Mouse (Mus musculus) forebrain, embryonic 15.5 days (tissue): ENCODE measurements around the gene Ptpra. TPM values are rescaled to one million over a fixed set of nuclear protein-coding genes. Genes with fewer than 3 reads are reported as not detected.
"Not testable (repeated sequence)": the region's sequence is repeated elsewhere in the genome, so short reads cannot be mapped to it uniquely, and the experiment has no call there.

Experiments
- ATAC-seq: fragments of 200-750 bp; cut with Nextera tagmentation; replicated peaks from 2 replicates; pipeline ENCODE4 v1.8.0; 2017; ENCODE audit warnings: mild to moderate bottlenecking, moderate TSS enrichment, moderate library complexity
- H3K27ac ChIP-seq: fragments of 300-500 bp; sonication (generic); replicated peaks from 2 replicates; pipeline ENCODE4 v1.5.1; 2015; ENCODE audit warnings: mild to moderate bottlenecking, inconsistent platforms
- H3K27me3 ChIP-seq: fragments of 300-500 bp; sonication (generic); 2 replicates; pipeline ENCODE4 v1.6.1; 2015; ENCODE audit warnings: inconsistent platforms
- H3K36me3 ChIP-seq: fragments of 300-500 bp; sonication (generic); 2 replicates; pipeline ENCODE4 v1.6.1; 2015; ENCODE audit warnings: mild to moderate bottlenecking, inconsistent platforms
- H3K4me1 ChIP-seq: fragments of 300-500 bp; sonication (generic); 2 replicates; pipeline ENCODE4 v1.6.1; 2015; ENCODE audit warnings: inconsistent platforms
- H3K4me2 ChIP-seq: fragments of 300-500 bp; sonication (generic); replicated peaks from 2 replicates; pipeline ENCODE4 v1.6.1; 2015; ENCODE audit warnings: mild to moderate bottlenecking, inconsistent platforms
- H3K4me3 ChIP-seq: fragments of 300-500 bp; sonication (generic); 2 replicates; pipeline ENCODE4 v1.5.1; 2015; ENCODE audit warnings: mild to moderate bottlenecking, inconsistent platforms
- H3K9ac ChIP-seq: fragments of 300-500 bp; sonication (generic); replicated peaks from 2 replicates; pipeline ENCODE4 v1.6.1; 2015; ENCODE audit warnings: mild to moderate bottlenecking, inconsistent platforms
- H3K9me3 ChIP-seq: fragments of 300-500 bp; sonication (generic); 2 replicates; pipeline ENCODE4 v1.6.1; 2016; ENCODE audit warnings: inconsistent platforms
- whole genome bisulfite sequencing: fragments of 180-500 bp; shearing (Covaris S2); methylation state at CpG from one replicate; pipeline ENCODE4 v1.1.7; 2015; ENCODE audit warnings: mixed read lengths; 5-methylcytosine and 5-hydroxymethylcytosine counted together
- polyA plus RNA-seq: library from polyadenylated mRNA; unstranded; fragments of >200 nt; fragmentation: Nextera tagmentation; extraction: Ambion mirVana; gene quantifications from 2 replicates; pipeline ENCODE4 v1.2.1, GENCODE M21; 2015

Gene Ptpra
- polyA plus RNA-seq, 1 experiment from 2014 or later, result 160 TPM

DNA sequence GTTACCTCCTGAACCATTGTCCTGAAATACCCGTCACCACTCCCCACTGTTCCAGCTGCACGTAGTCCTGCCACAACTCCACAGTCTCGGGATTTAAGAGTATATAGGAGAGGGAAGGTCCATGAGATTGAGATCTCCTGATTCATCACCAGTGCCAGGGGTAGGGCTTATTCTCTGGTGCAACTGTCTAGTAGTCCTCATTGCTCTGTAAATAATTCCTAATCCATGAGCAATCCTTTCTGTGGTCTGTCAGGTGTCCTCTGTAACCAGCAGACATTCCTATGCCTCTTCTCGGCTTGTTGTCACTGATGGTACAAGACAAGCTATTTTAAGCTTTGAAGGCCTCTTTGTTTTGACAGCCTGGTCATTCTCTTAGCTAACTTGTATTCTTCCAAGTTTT, 46.9 kb downstream of the Ptpra start:
- Histone ChIP-seq H3K9me3 (no peaks in the 10 kb centered on the region), H3K27me3 (no peaks in the 10 kb centered on the region), H3K4me1 (peaks cover 22% of the 10 kb centered on the region), H3K9ac (no peak overlapping the region), H3K27ac (no peak overlapping the region), H3K36me3 (no peaks in the 10 kb centered on the region), H3K4me3 (no peak overlapping the region), H3K4me2 (no peak overlapping the region)
- no peak for ATAC-seq
- 51% methylated on average over 4 of the region's 4 CpGs for WGBS

- no peak overlapping the region for H3K27ac ChIP-seq
- no peak for ATAC-seq
- H3K4me2 ChIP-seq, result no peak overlapping the region
- WGBS, result 76% methylated on average over 3 of the region's 3 CpGs
- H3K4me3 ChIP-seq, result no peak overlapping the region
- no peaks in the 10 kb centered on the region for H3K27me3 ChIP-seq
- H3K36me3 ChIP-seq, result no peaks in the 10 kb centered on the region
- no peak overlapping the region for H3K9ac ChIP-seq
- H3K4me1 ChIP-seq, result peaks cover 18% of the 10 kb centered on the region
- H3K9me3 ChIP-seq, result no peaks in the 10 kb centered on the region
These were observed 49.5 kb downstream of the Ptpra start for GRCm38 (mm10) chr2:130499546-130499945.

GRCm38 (mm10) chr2:130501556-130501955, 51.5 kb downstream of the Ptpra start:
- H3K36me3 ChIP-seq, result peaks cover 8% of the 10 kb centered on the region
- 97% methylated on average over 2 of the region's 2 CpGs for WGBS
- no peak overlapping the region for H3K4me2 ChIP-seq
- H3K27ac ChIP-seq, result no peak overlapping the region
- peaks cover 5% of the 10 kb centered on the region; the same call in 1 of the 2 replicates for H3K4me1 ChIP-seq
- ATAC-seq, result no peak
- H3K9ac ChIP-seq, result no peak overlapping the region
- no peak overlapping the region for H3K4me3 ChIP-seq
- H3K27me3 ChIP-seq, result no peaks in the 10 kb centered on the region
- no peaks in the 10 kb centered on the region for H3K9me3 ChIP-seq

DNA sequence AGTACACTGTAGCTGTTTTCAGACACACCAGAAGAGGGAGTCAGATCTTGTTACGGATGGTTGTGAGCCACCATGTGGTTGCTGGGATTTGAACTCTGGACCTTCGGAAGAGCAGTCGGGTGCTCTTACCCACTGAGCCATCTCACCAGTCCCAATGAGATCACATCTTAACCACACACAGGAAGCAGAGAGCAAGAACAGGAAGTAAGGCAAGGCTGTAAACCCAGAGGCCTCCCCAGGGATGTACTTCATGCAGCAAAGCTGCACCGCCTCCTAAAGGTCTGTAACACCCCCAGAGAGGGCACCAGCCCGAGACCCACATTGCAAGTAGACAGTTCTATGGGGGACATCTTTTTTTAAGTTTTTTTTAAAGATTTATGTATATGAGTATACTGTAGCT, 61.5 kb downstream of the Ptpra start:
- not testable (repeated sequence) for H3K4me2 ChIP-seq

GRCm38 (mm10) chr2:130513907-130514306, 63.8 kb downstream of the Ptpra start:
- peaks cover 16% of the 10 kb centered on the region for H3K36me3 ChIP-seq
- no peak overlapping the region for H3K4me3 ChIP-seq
- ATAC-seq, result no peak
- H3K27ac ChIP-seq, result no peak overlapping the region
- H3K4me2 ChIP-seq, result no peak overlapping the region
- H3K4me1 ChIP-seq, result no peaks in the 10 kb centered on the region
- no peaks in the 10 kb centered on the region for H3K9me3 ChIP-seq
- no peaks in the 10 kb centered on the region for H3K27me3 ChIP-seq
- 92% methylated on average over 8 of the region's 8 CpGs for WGBS
- H3K9ac ChIP-seq, result no peak overlapping the region

More for the DNA sequence above, 61.5 kb downstream of the Ptpra start:
- 97% methylated on average over 5 of the region's 5 CpGs for WGBS
- H3K27me3 ChIP-seq, H3K9me3 ChIP-seq, H3K4me3 ChIP-seq, H3K9ac ChIP-seq, H3K4me1 ChIP-seq, H3K27ac ChIP-seq, ATAC-seq: not testable (repeated sequence)
- H3K36me3 ChIP-seq, result peaks cover 22% of the 10 kb centered on the region

GRCm38 (mm10) chr2:130515791-130516190, 65.7 kb downstream of the Ptpra start:
- no peak overlapping the region for H3K4me3 ChIP-seq
- no peaks in the 10 kb centered on the region for H3K9me3 ChIP-seq
- H3K4me2 ChIP-seq, result no peak overlapping the region
- ATAC-seq, result no peak
- H3K36me3 ChIP-seq, result peaks cover 23% of the 10 kb centered on the region
- H3K27me3 ChIP-seq, result no peaks in the 10 kb centered on the region
- no peaks in the 10 kb centered on the region for H3K4me1 ChIP-seq
- no peak overlapping the region for H3K9ac ChIP-seq
- 23% methylated on average over 5 of the region's 5 CpGs for WGBS
- H3K27ac ChIP-seq, result no peak overlapping the region

GRCm38 (mm10) chr2:130521927-130522326, 71.8 kb downstream of the Ptpra start:
- Histone ChIP-seq H3K4me3 (no peak overlapping the region), H3K27me3 (no peaks in the 10 kb centered on the region), H3K9me3 (no peaks in the 10 kb centered on the region), H3K36me3 (peaks cover 54% of the 10 kb centered on the region), H3K27ac (no peak overlapping the region), H3K4me2 (no peak overlapping the region), H3K9ac (no peak overlapping the region), H3K4me1 (no peaks in the 10 kb centered on the region)
- WGBS, result 97% methylated on average over 2 of the region's 2 CpGs
- no peak for ATAC-seq

DNA sequence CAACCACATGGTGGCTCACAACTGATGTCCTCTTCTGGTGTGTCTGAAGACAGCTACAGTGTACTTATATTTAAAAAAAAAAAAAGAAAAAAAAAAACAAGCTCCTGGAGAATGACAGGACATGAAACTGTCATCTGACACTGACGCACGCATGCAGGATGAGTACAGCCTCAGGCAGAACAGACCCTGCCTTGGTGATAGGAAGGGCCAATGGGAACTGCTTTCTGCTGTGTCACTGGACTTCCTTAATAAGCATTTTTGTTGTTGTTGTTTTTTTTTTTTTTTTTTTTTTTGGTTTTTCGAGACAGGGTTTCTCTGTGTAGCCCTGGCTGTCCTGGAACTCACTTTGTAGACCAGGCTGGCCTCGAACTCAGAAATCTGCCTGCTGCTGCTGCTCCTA, 75.4 kb downstream of the Ptpra start:
- not testable (repeated sequence) for H3K4me1 ChIP-seq, H3K9ac ChIP-seq, H3K4me2 ChIP-seq, ATAC-seq, H3K9me3 ChIP-seq, H3K27ac ChIP-seq, H3K4me3 ChIP-seq, H3K27me3 ChIP-seq
- 96% methylated on average over 4 of the region's 4 CpGs for WGBS
- peaks cover 58% of the 10 kb centered on the region for H3K36me3 ChIP-seq

DNA sequence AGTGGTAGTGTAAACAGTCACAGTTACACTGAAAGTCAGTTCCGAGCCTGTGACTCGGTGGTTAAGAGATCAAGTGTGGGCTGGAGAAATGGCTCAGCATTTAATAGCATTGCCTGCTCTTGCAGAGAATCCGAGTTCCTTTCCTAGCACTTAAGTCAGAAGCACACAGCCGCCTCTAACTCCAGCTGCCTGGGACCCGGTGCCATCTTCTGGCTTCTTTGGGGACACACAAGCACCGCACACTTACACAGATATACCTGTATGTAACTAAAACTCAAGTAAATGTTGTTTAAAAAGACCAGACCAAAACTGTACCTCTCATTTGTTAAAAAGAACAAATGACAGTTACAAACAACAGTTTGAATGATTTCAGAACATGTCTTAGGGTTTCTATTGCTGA, 78.4 kb downstream of the Ptpra start:
- Histone ChIP-seq H3K36me3 (peaks cover 44% of the 10 kb centered on the region), H3K4me3 (no peak overlapping the region), H3K4me1 (no peaks in the 10 kb centered on the region), H3K27ac (no peak overlapping the region), H3K9ac (no peak overlapping the region), H3K4me2 (no peak overlapping the region), H3K27me3 (no peaks in the 10 kb centered on the region), H3K9me3 (no peaks in the 10 kb centered on the region)
- ATAC-seq, result no peak
- 81% methylated on average over 6 of the region's 6 CpGs for WGBS

GRCm38 (mm10) chr2:130529290-130529689, 79.2 kb downstream of the Ptpra start:
- Histone ChIP-seq H3K9me3 (no peaks in the 10 kb centered on the region), H3K4me1 (no peaks in the 10 kb centered on the region), H3K36me3 (peaks cover 47% of the 10 kb centered on the region), H3K9ac (no peak overlapping the region), H3K4me2 (no peak overlapping the region), H3K27ac (no peak overlapping the region), H3K4me3 (no peak overlapping the region), H3K27me3 (no peaks in the 10 kb centered on the region)
- no peak for ATAC-seq
- WGBS, result 86% methylated on average over 2 of the region's 2 CpGs

GRCm38 (mm10) chr2:130529925-130530324, 79.8 kb downstream of the Ptpra start:
- Histone ChIP-seq H3K27me3 (no peaks in the 10 kb centered on the region), H3K9me3 (no peaks in the 10 kb centered on the region), H3K4me3 (no peak overlapping the region), H3K4me1 (no peaks in the 10 kb centered on the region), H3K27ac (no peak overlapping the region), H3K4me2 (no peak overlapping the region), H3K9ac (no peak overlapping the region), H3K36me3 (peaks cover 53% of the 10 kb centered on the region)
- ATAC-seq, result no peak
- 88% methylated on average over 7 of the region's 7 CpGs for WGBS

- Histone ChIP-seq H3K36me3 (peaks cover 58% of the 10 kb centered on the region), H3K9me3 (no peaks in the 10 kb centered on the region)
- no peak for ATAC-seq
These were observed 82.1 kb downstream of the Ptpra start for GRCm38 (mm10) chr2:130532201-130532600.

GRCm38 (mm10) chr2:130535017-130535416, 84.9 kb downstream of the Ptpra start:
- peaks cover 68% of the 10 kb centered on the region for H3K36me3 ChIP-seq
- H3K4me2 ChIP-seq, result no peak overlapping the region

More at GRCm38 (mm10) chr2:130532201-130532600, 82.1 kb downstream of the Ptpra start:
- Histone ChIP-seq H3K9ac (no peak overlapping the region), H3K4me3 (no peak overlapping the region), H3K27me3 (no peaks in the 10 kb centered on the region), H3K27ac (no peak overlapping the region), H3K4me2 (no peak overlapping the region), H3K4me1 (no peaks in the 10 kb centered on the region)
- WGBS, result 92% methylated on average over 2 of the region's 2 CpGs

More at GRCm38 (mm10) chr2:130535017-130535416, 84.9 kb downstream of the Ptpra start:
- H3K27ac ChIP-seq, result no peak overlapping the region
- no peak overlapping the region for H3K9ac ChIP-seq
- ATAC-seq, result no peak
- no peak overlapping the region for H3K4me3 ChIP-seq
- H3K9me3 ChIP-seq, result no peaks in the 10 kb centered on the region
- 91% methylated on average over 6 of the region's 6 CpGs for WGBS
- no peaks in the 10 kb centered on the region for H3K4me1 ChIP-seq
- no peaks in the 10 kb centered on the region for H3K27me3 ChIP-seq
